Mouse (Mus musculus) left cerebral cortex, postnatal 36 days (tissue): ENCODE measurements around the gene Gm21969. TPM values are rescaled to one million over a fixed set of nuclear protein-coding genes. Genes with fewer than 3 reads are reported as not detected.

Experiments
- DNase-seq, 2 experiments: peaks; one replicate each; pipeline ENCODE4 v3.0.0; 2021 to 2022; ENCODE audit warnings: low spot score in 2 of 2, mixed read lengths in 1 of 2
- intact Hi-C: fragments of 180-260 bp; cut with DNase I; formaldehyde crosslinking; loops from one replicate; pipeline ENCODE4 v1.15.1; 2025
- total RNA-seq, 2 experiments: library from RNA; stranded (reverse); gene quantifications; 2 replicates each; pipeline ENCODE4 v1.2.3; 2021

Gene Gm21969
- total RNA-seq, 2 experiments from 2014 or later = not detected

GRCm38 (mm10) chr4:139640333-139640732 lies 37.3 kb downstream of the Gm21969 start:
- intact Hi-C loops = no loop called here
- DNase-seq = no peak

DNA sequence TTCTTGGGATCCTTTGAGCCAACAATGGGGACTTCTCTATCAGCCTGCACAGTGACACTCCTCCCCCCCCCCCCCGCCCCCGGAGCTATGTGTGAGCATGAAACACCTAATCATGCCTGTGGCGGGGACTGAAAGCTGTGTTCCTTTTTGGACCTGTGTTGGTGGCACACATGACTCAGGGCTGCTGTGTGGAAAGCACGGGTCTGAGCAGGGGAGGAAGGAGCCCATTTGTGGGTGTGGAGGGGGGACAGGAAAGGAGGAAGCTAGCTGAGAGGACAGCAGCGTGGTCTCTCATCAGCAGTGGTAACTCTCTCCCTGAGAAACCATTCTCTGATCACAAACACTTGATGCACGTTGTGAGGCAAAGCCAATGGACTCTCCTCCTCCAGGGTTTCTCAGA lies 37.8 kb downstream of the Gm21969 start:
- DNase-seq = no peak
- intact Hi-C loops = no loop called here

- DNase-seq = no peak
- intact Hi-C loops = no loop called here
Observed at GRCm38 (mm10) chr4:139641829-139642425, 38.9 kb downstream of the Gm21969 start.

- intact Hi-C loops = loop anchor here (2.0 kb wide), 2 partner anchors 27 to 213 kb away; no protein-coding TSS in a partner anchor
- DNase-seq = peak; percentile 67 to 75
Observed at GRCm38 (mm10) chr4:139643972-139644371, 41.0 kb downstream of the Gm21969 start.

GRCm38 (mm10) chr4:139646916-139647315 lies 43.9 kb downstream of the Gm21969 start:
- DNase-seq = no peak
- intact Hi-C loops = no loop called here

DNA sequence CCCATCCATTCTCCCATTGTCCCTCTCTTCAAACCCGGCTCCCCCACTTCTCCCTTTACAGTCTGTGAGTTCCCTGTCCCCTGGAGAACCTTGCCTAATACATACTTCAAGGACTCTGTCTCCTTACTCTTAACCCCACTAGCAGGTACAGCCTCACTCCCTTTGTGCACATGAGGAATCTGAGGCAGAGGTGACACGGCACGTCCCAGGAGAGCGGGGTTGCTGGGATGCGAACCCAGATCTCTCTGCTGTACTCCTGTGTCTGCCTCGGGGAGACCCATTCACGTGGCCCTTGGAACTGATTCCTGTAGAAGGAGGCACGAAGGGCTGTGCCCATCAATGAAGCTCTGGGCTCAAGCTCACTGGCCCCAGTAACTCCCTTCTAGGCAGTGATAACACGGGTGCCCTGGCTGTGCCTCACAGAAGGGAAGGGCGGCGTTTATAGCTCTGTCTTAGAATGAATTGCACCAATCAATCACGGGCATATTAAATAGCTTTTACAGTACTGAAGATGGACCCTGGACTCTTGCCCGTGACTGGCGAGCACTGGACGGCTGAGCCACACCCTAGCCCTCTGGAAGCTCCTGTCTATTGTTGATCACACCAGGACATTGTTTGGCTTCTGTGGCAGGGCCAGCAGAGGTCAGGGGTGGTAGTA lies 47.2 kb downstream of the Gm21969 start:
- intact Hi-C loops = no loop called here

DNA sequence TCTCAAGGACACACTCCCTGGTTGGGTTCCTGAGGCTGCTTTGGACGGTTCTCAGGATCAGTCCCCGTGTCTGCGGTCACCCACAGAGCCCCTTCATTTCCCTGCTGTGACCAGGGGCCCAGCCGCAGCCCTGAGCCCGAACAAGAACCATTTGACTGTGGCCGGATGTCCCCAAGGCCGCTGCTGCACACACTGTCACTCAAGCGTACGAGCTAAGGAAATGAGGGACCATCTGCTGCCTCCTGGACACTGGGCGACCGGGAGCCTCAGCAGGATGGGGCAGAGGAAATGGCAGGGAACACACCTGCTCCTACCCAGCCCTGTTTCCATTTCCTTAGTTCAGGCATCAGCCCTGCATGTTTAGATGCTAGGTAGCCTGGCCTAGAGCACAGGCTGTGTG lies 47.9 kb downstream of the Gm21969 start:
- intact Hi-C loops = no loop called here

More for the DNA sequence above, 47.2 kb downstream of the Gm21969 start:
- DNase-seq = no peak

GRCm38 (mm10) chr4:139653238-139653637 lies 50.3 kb downstream of the Gm21969 start, which contains the start of gene Tas1r2:
TSS of gene Tas1r2 (plus strand) at chr4:139653538.
- no peak for DNase-seq
- intact Hi-C loops = no loop called here

More for the DNA sequence above, 47.9 kb downstream of the Gm21969 start:
- DNase-seq = no peak

GRCm38 (mm10) chr4:139661897-139662296 lies 58.9 kb downstream of the Gm21969 start:
- intact Hi-C loops = no loop called here

GRCm38 (mm10) chr4:139667632-139668031 lies 64.6 kb downstream of the Gm21969 start:
- intact Hi-C loops = no loop called here
- no peak for DNase-seq

More at GRCm38 (mm10) chr4:139661897-139662296, 58.9 kb downstream of the Gm21969 start:
- no peak for DNase-seq

DNA sequence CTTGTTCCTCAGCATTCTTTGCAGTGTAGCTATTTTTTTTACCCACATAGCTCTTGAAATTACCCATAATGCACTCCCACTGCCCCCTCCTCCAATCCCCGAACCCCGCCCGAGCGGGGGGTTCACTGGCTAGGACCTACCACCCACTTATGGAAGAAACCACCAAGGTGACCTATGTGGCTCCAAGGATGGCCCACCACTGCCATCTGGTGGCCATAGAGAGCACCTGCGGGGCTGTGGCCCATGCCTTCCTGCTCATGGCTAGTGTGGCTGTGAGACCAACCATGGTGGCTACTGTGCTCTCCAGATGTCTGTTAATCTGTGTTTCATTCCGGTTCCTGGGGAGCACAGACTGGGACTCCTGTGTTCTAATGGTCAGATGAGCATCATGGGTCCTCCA lies 66.9 kb downstream of the Gm21969 start:
- DNase-seq = peak; percentile 19 to 41
- intact Hi-C loops = loop anchor here (2.0 to 10.0 kb wide), 2 partner anchors 25 to 315 kb away; no protein-coding TSS in a partner anchor

GRCm38 (mm10) chr4:139675696-139676095 lies 72.7 kb downstream of the Gm21969 start:
- DNase-seq = no peak
- intact Hi-C loops = loop anchor here (10.0 kb wide), 1 partner anchor 309 kb away; no protein-coding TSS in a partner anchor

- DNase-seq = no peak
- intact Hi-C loops = loop anchor here (1.0 kb wide), 1 partner anchor 174 kb away; no protein-coding TSS in a partner anchor
Observed at GRCm38 (mm10) chr4:139683728-139684638, 81.0 kb downstream of the Gm21969 start.

- DNase-seq = peak; percentile 36 to 54
- intact Hi-C loops = loop anchor here (1.0 kb wide), 1 partner anchor 174 kb away; no protein-coding TSS in a partner anchor
Observed at GRCm38 (mm10) chr4:139684639-139685017, 81.6 kb downstream of the Gm21969 start.

GRCm38 (mm10) chr4:139688058-139688457 lies 85.1 kb downstream of the Gm21969 start:
- intact Hi-C loops = no loop called here
- DNase-seq = no peak

DNA sequence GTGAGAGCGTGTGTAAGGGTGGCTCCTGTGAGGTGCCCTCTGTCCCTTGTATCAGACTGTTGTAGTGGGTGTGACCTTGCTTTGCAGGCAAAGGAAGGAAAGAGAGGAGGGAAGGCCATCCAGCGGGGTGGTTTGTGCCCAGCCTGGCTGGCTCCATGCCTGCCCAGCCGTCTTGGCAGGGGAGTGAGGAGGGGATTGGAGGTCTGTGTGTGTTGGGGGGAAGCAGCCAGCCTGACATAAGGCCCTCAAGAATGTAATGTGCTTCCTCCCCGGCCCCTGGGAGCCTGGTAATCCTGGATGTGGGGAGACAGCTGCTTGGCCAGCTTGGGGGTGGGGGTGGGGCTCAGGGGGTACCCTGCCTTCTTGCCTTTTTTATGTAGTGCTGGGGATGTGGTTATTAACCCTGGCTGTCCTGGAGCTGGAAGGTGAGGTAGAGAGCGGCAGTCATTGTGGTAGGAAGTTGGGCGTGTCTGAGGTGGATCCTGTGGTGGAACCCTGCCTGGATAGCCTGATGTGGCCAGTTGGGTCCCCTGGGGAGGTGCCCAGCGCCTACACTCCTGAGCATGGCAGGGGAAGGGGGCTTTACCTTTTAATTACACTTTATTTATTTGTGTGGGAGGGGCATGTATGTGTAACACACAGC lies 86.8 kb downstream of the Gm21969 start:
- intact Hi-C loops = no loop called here

DNA sequence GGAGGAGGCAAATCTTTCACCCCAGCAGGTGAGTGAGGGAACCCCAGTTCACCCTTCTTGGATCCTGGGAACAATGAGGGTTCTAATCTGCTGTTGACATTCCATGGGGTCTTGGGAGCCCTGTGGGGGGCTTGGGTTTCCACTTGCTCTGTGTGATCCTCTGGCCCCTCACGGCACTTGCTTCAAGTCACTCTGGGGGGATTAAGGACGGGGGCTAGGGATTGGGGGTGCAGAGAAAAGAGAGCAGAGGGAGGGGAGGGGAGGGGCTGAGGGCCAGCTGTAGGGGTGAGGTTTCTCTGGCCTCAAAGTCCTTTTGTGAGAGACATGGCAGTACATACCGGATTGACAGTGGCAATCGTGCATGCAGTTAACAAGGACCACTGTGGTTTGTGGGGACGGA lies 90.3 kb downstream of the Gm21969 start:
- no peak for DNase-seq
- intact Hi-C loops = no loop called here

More for the DNA sequence above, 86.8 kb downstream of the Gm21969 start:
- no peak for DNase-seq

- intact Hi-C loops = no loop called here
- DNase-seq = no peak
Observed at GRCm38 (mm10) chr4:139697755-139698154, 94.8 kb downstream of the Gm21969 start.

DNA sequence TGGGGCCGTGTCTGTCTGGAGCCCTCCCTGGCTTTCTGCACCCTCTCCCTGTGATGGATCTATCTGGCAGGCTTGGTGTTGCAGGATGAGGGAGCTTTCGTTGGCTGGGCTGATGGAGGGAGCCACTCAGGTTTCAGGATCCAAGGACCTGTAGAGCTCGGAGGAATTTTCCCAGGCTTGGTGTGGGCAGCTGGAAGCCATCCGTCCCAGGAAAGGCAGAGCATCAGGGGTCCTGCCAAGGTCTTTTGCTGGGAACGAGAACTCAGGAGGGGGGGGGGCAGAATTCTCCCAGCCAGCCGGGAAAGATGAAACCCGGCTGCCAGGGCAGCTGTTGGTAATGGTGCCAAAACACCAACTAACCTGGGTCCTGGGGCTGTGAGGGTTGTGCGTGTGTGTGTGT lies 95.6 kb downstream of the Gm21969 start:
- intact Hi-C loops = no loop called here
- DNase-seq = no peak
